Comparison of ENCODE assay signal across 12 mouse cellular contexts in the genomic region with DNA sequence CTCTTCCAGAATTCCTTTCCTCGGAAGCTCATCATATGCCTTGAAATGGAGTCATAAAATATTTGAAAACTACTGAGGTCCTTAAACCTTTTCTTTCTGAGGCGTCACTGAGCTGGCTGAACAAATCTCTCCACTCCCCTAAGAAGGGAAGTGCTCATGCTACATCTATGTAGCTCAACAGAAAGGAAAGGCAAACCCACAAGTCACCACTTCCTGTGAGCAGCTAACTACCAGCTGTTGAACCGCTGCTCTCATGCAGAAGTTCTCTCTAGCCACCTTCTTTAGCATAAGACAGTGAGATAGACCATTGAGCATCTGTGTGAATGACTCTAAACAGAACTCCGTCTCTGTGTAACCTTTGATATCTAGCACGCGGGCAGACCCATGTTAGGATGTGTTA.
A peak's percentile ranks its signal among the peaks of the same experiment; 100 is the strongest.
DNase-seq lines count a peak whose midpoint lies in the region; ATAC-seq and TF ChIP-seq lines count a peak whose summit lies in the region.
"Had no signal": no experiment of that assay in that cellular context is flagged by ENCODE, and none has a peak within 500 bp of the region (broad histone marks: within the 10 kb centered on the region; RNA-seq: fewer than 3 reads in every experiment).

No protein-coding gene starts in this region.

- H3K27ac ChIP-seq in small intestine, adult 2 months (ENCODE audit: insufficient read depth, low read depth, low read length), result peak overlapping the region; percentile 73
- H3K27ac ChIP-seq in forebrain, embryonic 13.5 days, result no peak overlapping the region
- H3K27ac ChIP-seq: hindbrain, embryonic 15.5 days; limb, embryonic 12.5 days; neural tube, embryonic 12.5 days had no signal

- no peaks in the 10 kb centered on the region for H3K4me1 ChIP-seq in small intestine, adult 2 months (ENCODE audit: control insufficient read depth, insufficient read depth, insufficient read length, low read length)
- no peaks in the 10 kb centered on the region for H3K4me1 ChIP-seq in forebrain, embryonic 13.5 days
- H3K4me1 ChIP-seq: hindbrain, embryonic 15.5 days; limb, embryonic 12.5 days; neural tube, embryonic 12.5 days had no signal

- H3K9ac ChIP-seq in forebrain, embryonic 13.5 days, result no peak overlapping the region
- H3K9ac ChIP-seq: hindbrain, embryonic 15.5 days; limb, embryonic 12.5 days; neural tube, embryonic 12.5 days had no signal

- no peak for TF ChIP-seq POLR2A in small intestine, adult 2 months (IDR thresholded peaks at IDR 0.05; ENCODE audit: low read depth, low read length)

- 76% methylated on average over 6 of the region's 6 CpGs for WGBS in small intestine, adult 2 months
- 94% methylated on average over 6 of the region's 6 CpGs for WGBS in forebrain, embryonic 13.5 days

- peak; percentile 3 for DNase-seq in adrenal gland, postnatal 10 days
- DNase-seq in adrenal gland, adult 18-20 months (ENCODE audit: low spot score in 2 of 2), result no peak
- peak; percentile 90 for DNase-seq in induced T-regulatory cell, adult 2 months (ENCODE audit: low read depth)
- no peak for DNase-seq in urinary bladder, postnatal 25 days (ENCODE audit: low spot score)
- no peak for DNase-seq in kidney, postnatal 14 days
- DNase-seq: adrenal gland, postnatal 36 days had no signal

- no peaks in the 10 kb centered on the region for H3K36me3 ChIP-seq in small intestine, adult 2 months (ENCODE audit: control insufficient read depth, insufficient read depth, low read length)
- H3K36me3 ChIP-seq in forebrain, embryonic 13.5 days (ENCODE audit: poor library complexity, severe bottlenecking), result no peaks in the 10 kb centered on the region
- H3K36me3 ChIP-seq: hindbrain, embryonic 15.5 days; limb, embryonic 12.5 days; neural tube, embryonic 12.5 days had no signal

- ATAC-seq in CD4-positive, CD25-positive, alpha-beta regulatory T cell, adult 4 months, result peak; percentile 90
- no peak for ATAC-seq in forebrain, embryonic 13.5 days

- no peak overlapping the region for H3K4me2 ChIP-seq in forebrain, embryonic 13.5 days
- H3K4me2 ChIP-seq: hindbrain, embryonic 15.5 days; limb, embryonic 12.5 days; neural tube, embryonic 12.5 days had no signal

- no peak for TF ChIP-seq CTCF in small intestine, adult 2 months (IDR thresholded peaks at IDR 0.05; ENCODE audit: extremely low read depth, insufficient read length, insufficient replicate concordance, low read depth, low read length)

- H3K27me3 ChIP-seq in small intestine, adult 2 months (ENCODE audit: control insufficient read depth, insufficient read depth, low read length), result no peaks in the 10 kb centered on the region
- H3K27me3 ChIP-seq in forebrain, embryonic 13.5 days, result no peaks in the 10 kb centered on the region
- H3K27me3 ChIP-seq: hindbrain, embryonic 15.5 days; limb, embryonic 12.5 days; neural tube, embryonic 12.5 days had no signal

- H3K9me3 ChIP-seq in forebrain, embryonic 13.5 days (replicated peaks), result no peaks in the 10 kb centered on the region; the same call in 1 of the 2 replicates
- H3K9me3 ChIP-seq: hindbrain, embryonic 15.5 days; limb, embryonic 12.5 days; neural tube, embryonic 12.5 days had no signal

- no peak overlapping the region for H3K4me3 ChIP-seq in small intestine, adult 2 months (ENCODE audit: low read depth, low read length)
- H3K4me3 ChIP-seq in forebrain, embryonic 13.5 days, result no peak overlapping the region
- H3K4me3 ChIP-seq: hindbrain, embryonic 15.5 days; limb, embryonic 12.5 days; neural tube, embryonic 12.5 days had no signal

Comparison
In these comparisons a context has a peak if more than half of its experiments do, and no peak if none do; other contexts are left out.
1. DNase-seq: peak in adrenal gland, postnatal 10 days (single experiment) and induced T-regulatory cell, adult 2 months (single experiment); none in adrenal gland, adult 18-20 months (0 of 2), urinary bladder, postnatal 25 days (single experiment) and kidney, postnatal 14 days (single experiment).